Mouse (Mus musculus): Measurements from ENCODE around the gene Acot1.
"Not testable (repeated sequence)": the region's sequence is repeated elsewhere in the genome, so short reads cannot be mapped to it uniquely, and the experiment has no call there.

Gene Acot1

GRCm38 (mm10) chr12:84022266-84022665, 13.0 kb downstream of the Acot1 start:
- DNase-seq (ENCODE audit: low spot score): not testable (repeated sequence)

GRCm38 (mm10) chr12:84023052-84023745, 13.9 kb downstream of the Acot1 start:
- no peak for DNase-seq (ENCODE audit: low spot score)

GRCm38 (mm10) chr12:84025888-84026287, 16.6 kb downstream of the Acot1 start:
- no peak for DNase-seq (ENCODE audit: low spot score)

- not testable (repeated sequence) for DNase-seq (ENCODE audit: low spot score)
Measured at GRCm38 (mm10) chr12:84028328-84028727, 19.0 kb downstream of the Acot1 start.

GRCm38 (mm10) chr12:84029043-84029442, 19.8 kb downstream of the Acot1 start:
- DNase-seq (ENCODE audit: low spot score): not testable (repeated sequence)

GRCm38 (mm10) chr12:84030659-84031332, 21.5 kb downstream of the Acot1 start:
- peak; percentile 64 for DNase-seq (ENCODE audit: low spot score)

- DNase-seq (ENCODE audit: low spot score): no peak
Measured at GRCm38 (mm10) chr12:84032854-84033253, 23.6 kb downstream of the Acot1 start.

GRCm38 (mm10) chr12:84033302-84033701, 24.0 kb downstream of the Acot1 start:
- DNase-seq (ENCODE audit: low spot score): not testable (repeated sequence)

GRCm38 (mm10) chr12:84034108-84034507, 24.8 kb downstream of the Acot1 start:
- no peak for DNase-seq (ENCODE audit: low spot score)

GRCm38 (mm10) chr12:84038241-84038640, 29.0 kb downstream of the Acot1 start, which contains the start of gene Acot4:
Gene Acot4 (plus strand): TSS chr12:84038379.
- peak; percentile 16 for DNase-seq (ENCODE audit: low spot score)

GRCm38 (mm10) chr12:84038691-84039111, 29.4 kb downstream of the Acot1 start, which contains the start of gene Gm49366:
Gene Gm49366 (plus strand): TSS chr12:84038935.
- DNase-seq (ENCODE audit: low spot score): peak; percentile 37

GRCm38 (mm10) chr12:84042248-84042647, 33.0 kb downstream of the Acot1 start:
- no peak for DNase-seq (ENCODE audit: low spot score)

- no peak for DNase-seq (ENCODE audit: low spot score)
Measured at GRCm38 (mm10) chr12:84044045-84044444, 34.8 kb downstream of the Acot1 start.

- DNase-seq (ENCODE audit: low spot score): no peak
Measured at GRCm38 (mm10) chr12:84046906-84047305, 37.6 kb downstream of the Acot1 start.

- not testable (repeated sequence) for DNase-seq (ENCODE audit: low spot score)
Measured at GRCm38 (mm10) chr12:84050744-84051143, 41.5 kb downstream of the Acot1 start.

GRCm38 (mm10) chr12:84051937-84052474, 42.7 kb downstream of the Acot1 start, which contains the start of gene Acot3:
Gene Acot3 (plus strand): TSS chr12:84052144.
- no peak for DNase-seq (ENCODE audit: low spot score)

- DNase-seq (ENCODE audit: low spot score): no peak
Measured at GRCm38 (mm10) chr12:84052609-84053008, 43.3 kb downstream of the Acot1 start.

GRCm38 (mm10) chr12:84053173-84053572, 43.9 kb downstream of the Acot1 start:
- DNase-seq (ENCODE audit: low spot score): peak; percentile 10

- peak; percentile 22 for DNase-seq (ENCODE audit: low spot score)
Measured at GRCm38 (mm10) chr12:84053679-84054391, 44.5 kb downstream of the Acot1 start.

GRCm38 (mm10) chr12:84060946-84061345, 51.7 kb downstream of the Acot1 start:
- DNase-seq (ENCODE audit: low spot score): no peak

- no peak for DNase-seq (ENCODE audit: low spot score)
Measured at GRCm38 (mm10) chr12:84062336-84062735, 53.0 kb downstream of the Acot1 start.

GRCm38 (mm10) chr12:84063228-84063627, 53.9 kb downstream of the Acot1 start:
- no peak for DNase-seq (ENCODE audit: low spot score)

Measured in ovary, postnatal 36 days (tissue).